In the genomic region with DNA sequence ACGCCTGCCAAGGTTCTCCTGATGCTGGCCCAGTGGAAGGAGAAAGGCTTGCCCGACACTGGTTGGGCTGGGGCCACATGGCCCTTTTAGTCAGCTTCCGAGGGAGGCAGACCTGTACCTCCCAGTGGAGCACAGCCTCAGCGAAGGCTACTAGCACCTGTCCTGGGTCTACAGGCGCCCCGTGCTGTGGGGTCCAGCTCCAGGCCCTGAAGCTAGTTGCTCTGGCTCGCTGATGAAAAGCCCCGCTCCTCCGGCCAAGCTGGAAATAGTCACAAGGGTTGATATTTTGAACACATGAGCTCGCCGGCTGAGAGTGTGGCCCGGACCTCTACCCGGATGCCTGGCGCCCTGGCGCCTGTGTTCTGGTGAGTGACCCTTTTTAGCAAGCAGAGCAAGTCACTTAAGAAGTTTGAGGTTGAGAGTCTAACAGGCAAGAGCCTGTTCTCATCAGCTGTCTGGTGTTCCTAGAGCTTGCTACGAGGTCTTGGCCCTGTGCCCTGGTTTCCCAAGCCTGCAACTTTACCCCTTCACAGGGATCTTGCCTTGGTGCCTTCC, we compare ENCODE assay signal across 10 mouse cellular contexts. TPM values are rescaled to one million over a fixed set of nuclear protein-coding genes. Genes with fewer than 3 reads are reported as not detected.
DNase-seq lines count a peak whose midpoint lies in the region; ATAC-seq lines count a peak whose summit lies in the region.
"Had no signal": no experiment of that assay in that cellular context is flagged by ENCODE, and none has a peak within 500 bp of the region (broad histone marks: within the 10 kb centered on the region; RNA-seq: fewer than 3 reads in every experiment).

No protein-coding gene starts in this region.

- H3K27me3 ChIP-seq in hindbrain, embryonic 16.5 days (replicated peaks; ENCODE audit: control insufficient read depth, insufficient read depth, low read length) = no peaks in the 10 kb centered on the region
- H3K27me3 ChIP-seq in neural tube, embryonic 14.5 days (ENCODE audit: control insufficient read depth, insufficient read depth, low read length) = no peaks in the 10 kb centered on the region

- no peak overlapping the region; the same call in 1 of the 2 replicates for H3K9ac ChIP-seq in hindbrain, embryonic 16.5 days (ENCODE audit: low read depth, low read length)
- 0 out of 2 replicates have a peak overlapping the region, but pooled peaks have one; percentile 4 for H3K9ac ChIP-seq in neural tube, embryonic 14.5 days (replicated peaks; ENCODE audit: low read depth, low read length)

- peak overlapping the region; percentile 11 for H3K4me2 ChIP-seq in hindbrain, embryonic 16.5 days (ENCODE audit: low read length)
- peak overlapping the region; percentile 26; the same call in 1 of the 2 replicates for H3K4me2 ChIP-seq in neural tube, embryonic 14.5 days (ENCODE audit: low read depth, low read length)

- peak overlapping the region; percentile 74 for H3K27ac ChIP-seq in hindbrain, embryonic 16.5 days (ENCODE audit: low read depth, low read length)
- H3K27ac ChIP-seq in neural tube, embryonic 14.5 days (ENCODE audit: low read depth, low read length) = peak overlapping the region; percentile 72

- ATAC-seq in hindbrain, embryonic 16.5 days = peak; percentile 59
- peak; percentile 28; the same call in 1 of the 2 replicates for ATAC-seq in neural tube, embryonic 14.5 days (ENCODE audit: low read depth)

- 48% methylated on average over 16 of the region's 16 CpGs for WGBS in hindbrain, embryonic 16.5 days
- WGBS in neural tube, embryonic 14.5 days = 58% methylated on average over 16 of the region's 16 CpGs

- no peaks in the 10 kb centered on the region for H3K9me3 ChIP-seq in hindbrain, embryonic 16.5 days (ENCODE audit: control insufficient read depth, low read length)
- no peaks in the 10 kb centered on the region for H3K9me3 ChIP-seq in neural tube, embryonic 14.5 days (ENCODE audit: control insufficient read depth, low read length)

- H3K36me3 ChIP-seq in hindbrain, embryonic 16.5 days (ENCODE audit: control insufficient read depth, insufficient read depth, low read length) = no peaks in the 10 kb centered on the region
- H3K36me3 ChIP-seq in neural tube, embryonic 14.5 days (ENCODE audit: control insufficient read depth, insufficient read depth, low read length) = no peaks in the 10 kb centered on the region

- DNase-seq in right cerebral cortex, postnatal 14 days = peak; percentile 37
- no peak for DNase-seq in right cerebral cortex, adult 18-20 months
- DNase-seq in gastrocnemius, postnatal 10 days = peak; percentile 66
- DNase-seq in urinary bladder, adult 2 months (ENCODE audit: low spot score) = no peak
- no peak for DNase-seq in frontal cortex, postnatal 10 days (ENCODE audit: low spot score in 2 of 2)
- DNase-seq in right cerebral cortex, postnatal 36 days (ENCODE audit: low spot score in 2 of 2) = no peak

- peaks cover 17% of the 10 kb centered on the region for H3K4me1 ChIP-seq in hindbrain, embryonic 16.5 days (ENCODE audit: control insufficient read depth, insufficient read depth, low read depth, low read length)
- peaks cover 14% of the 10 kb centered on the region for H3K4me1 ChIP-seq in neural tube, embryonic 14.5 days (ENCODE audit: control insufficient read depth, insufficient read depth, low read length)

- no peak overlapping the region for H3K4me3 ChIP-seq in hindbrain, embryonic 16.5 days (ENCODE audit: low read length)
- H3K4me3 ChIP-seq in neural tube, embryonic 14.5 days (ENCODE audit: low read depth, low read length) = no peak overlapping the region

RNA-seq across cellular contexts. Expression of a gene that starts 22.6 kb away (rescaled TPM):
- 10 to 100 TPM; 20.6 to 26.6 TPM for total RNA-seq in gastrocnemius, postnatal 10 days (2021)
- polyA plus RNA-seq in hindbrain, embryonic 16.5 days (2015; fragmentation: Nextera tagmentation; extraction: Ambion mirVana) = 15.9 and 17.5 TPM in 2 replicates
- 20.1 and 22.1 TPM in 2 replicates for polyA plus RNA-seq in neural tube, embryonic 14.5 days (2014; fragmentation: Nextera tagmentation; extraction: Ambion mirVana)
- 18.2 and 20.4 TPM in 2 replicates for polyA plus RNA-seq in urinary bladder, adult 2 months (2012; rRNA removed)

RNA-seq across cellular contexts. Expression of a gene that starts 40.7 kb away (rescaled TPM):
- under 1 TPM; 0.31 to 0.45 TPM for total RNA-seq in gastrocnemius, postnatal 10 days (2021)
- polyA plus RNA-seq in hindbrain, embryonic 16.5 days (2015; fragmentation: Nextera tagmentation; extraction: Ambion mirVana) = 0.19 TPM in 1 of 2 replicates, not detected in the other
- polyA plus RNA-seq in neural tube, embryonic 14.5 days (2014; fragmentation: Nextera tagmentation; extraction: Ambion mirVana) = not detected in 2 replicates
- not detected in 2 replicates for polyA plus RNA-seq in urinary bladder, adult 2 months (2012; rRNA removed)
- total RNA-seq: hematopoietic stem cell, adult 5-6 weeks had no signal
- polyA plus RNA-seq: spleen, adult 2 months had no signal

Comparison
In these comparisons a context has a peak if more than half of its experiments do, and no peak if none do; other contexts are left out.
1. DNase-seq: peak in right cerebral cortex, postnatal 14 days (single experiment) and gastrocnemius, postnatal 10 days (single experiment); none in right cerebral cortex, adult 18-20 months (single experiment), urinary bladder, adult 2 months (single experiment), frontal cortex, postnatal 10 days (0 of 2) and right cerebral cortex, postnatal 36 days (0 of 2).